Mouse (Mus musculus): ENCODE measurements at regions not wholly inside any gene's neighbourhood (a gene's known extent, or its start where the extent isn't known, plus 50 kb on each side); places are given as distances from the start of the nearest gene placed in this dataset.
"Not testable (repeated sequence)": the region's sequence is repeated elsewhere in the genome, so short reads cannot be mapped to it uniquely, and the experiment has no call there.

DNA sequence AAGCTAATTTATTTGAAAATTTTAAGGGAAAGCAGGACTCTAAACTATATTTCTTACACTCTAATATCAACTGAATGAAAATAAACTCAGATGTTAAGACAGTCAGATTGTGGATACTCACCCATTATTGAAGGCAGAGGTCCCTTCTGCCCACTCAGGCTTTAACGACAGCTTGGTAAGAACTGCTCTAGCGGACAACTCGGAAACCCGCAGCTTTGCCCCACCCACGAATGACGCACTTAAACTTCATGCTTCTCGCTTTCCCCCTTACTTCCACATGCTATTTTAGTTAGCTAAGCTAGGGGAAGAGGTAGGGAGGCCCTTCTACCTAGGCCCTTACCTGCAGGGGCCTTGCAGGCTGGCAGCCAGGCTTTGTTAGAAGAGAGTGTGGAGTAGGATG, 50.8 kb upstream of the Elmo1 start:
- H3K9ac ChIP-seq (ENCODE audit: low read length) = no peak overlapping the region
- no peak overlapping the region for H3K4me2 ChIP-seq (ENCODE audit: low read length)
- H3K9me3 ChIP-seq (ENCODE audit: control insufficient read depth, low read length) = no peaks in the 10 kb centered on the region
- H3K27ac ChIP-seq (ENCODE audit: low read depth) = no peak overlapping the region
- H3K27me3 ChIP-seq (replicated peaks; ENCODE audit: control insufficient read depth, insufficient read depth, low read length) = no peaks in the 10 kb centered on the region
- no peak for ATAC-seq (replicated peaks; ENCODE audit: low FRiP score, low TSS enrichment, low read depth)
- no peak for DNase-seq (ENCODE audit: low spot score)
- no peak overlapping the region for H3K4me3 ChIP-seq (ENCODE audit: low read depth, low read length)
- no peaks in the 10 kb centered on the region for H3K4me1 ChIP-seq (replicated peaks; ENCODE audit: control insufficient read depth, insufficient read depth, low read length)
- 86% methylated on average over 7 of the region's 7 CpGs for WGBS
- no peaks in the 10 kb centered on the region for H3K36me3 ChIP-seq (ENCODE audit: control insufficient read depth, insufficient read depth, low read length)

DNA sequence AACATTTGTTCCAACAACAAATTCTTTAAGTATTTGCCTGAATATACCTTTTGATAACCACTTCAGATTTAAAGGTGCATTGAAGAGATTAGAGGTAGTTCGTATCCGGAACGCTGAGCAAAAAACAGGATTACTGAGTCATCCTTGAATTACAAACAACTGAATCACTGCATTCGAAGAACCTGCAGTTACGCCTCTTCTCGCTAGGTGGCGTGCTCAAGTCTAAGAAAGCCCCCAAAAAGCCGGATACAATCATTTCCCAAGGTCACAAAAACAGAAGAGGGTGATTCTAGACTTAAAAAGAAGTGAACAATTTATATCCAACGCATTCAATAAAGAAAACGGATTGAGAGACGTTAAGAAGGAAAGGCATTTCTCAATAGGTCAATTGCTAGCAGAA, 51.9 kb upstream of the Elmo1 start:
- Histone ChIP-seq H3K27ac (ENCODE audit: low read depth) (no peak overlapping the region), H3K4me3 (ENCODE audit: low read depth, low read length) (no peak overlapping the region), H3K27me3 (replicated peaks; ENCODE audit: control insufficient read depth, insufficient read depth, low read length) (no peaks in the 10 kb centered on the region), H3K9ac (ENCODE audit: low read length) (no peak overlapping the region), H3K9me3 (ENCODE audit: control insufficient read depth, low read length) (no peaks in the 10 kb centered on the region), H3K4me1 (replicated peaks; ENCODE audit: control insufficient read depth, insufficient read depth, low read length) (no peaks in the 10 kb centered on the region), H3K36me3 (ENCODE audit: control insufficient read depth, insufficient read depth, low read length) (no peaks in the 10 kb centered on the region), H3K4me2 (ENCODE audit: low read length) (no peak overlapping the region)
- no peak for ATAC-seq (replicated peaks; ENCODE audit: low FRiP score, low TSS enrichment, low read depth)
- DNase-seq (ENCODE audit: low spot score) = no peak
- 38% methylated on average over 11 of the region's 11 CpGs for WGBS

DNA sequence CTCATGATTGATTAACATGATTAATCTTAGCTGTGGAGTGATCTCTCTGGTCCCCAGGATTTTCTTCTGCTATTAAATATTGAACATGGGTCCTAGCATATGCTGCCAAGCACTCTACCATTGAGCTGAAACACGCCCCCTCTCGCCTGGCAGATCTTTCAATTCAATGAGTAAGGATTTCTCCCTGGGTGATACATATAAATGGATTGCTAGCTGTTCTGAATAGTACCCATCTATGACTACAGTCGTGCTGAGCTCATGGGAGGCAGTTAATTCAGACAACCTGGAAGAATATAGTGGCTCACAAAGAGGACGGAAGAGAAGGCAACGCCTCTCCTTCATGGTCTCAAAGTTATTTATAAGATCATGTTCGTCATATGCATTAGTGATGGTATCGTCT, 53.0 kb upstream of the Elmo1 start:
- no peak overlapping the region for H3K9ac ChIP-seq (ENCODE audit: low read length)
- no peak overlapping the region for H3K4me2 ChIP-seq (ENCODE audit: low read length)
- H3K4me1 ChIP-seq (replicated peaks; ENCODE audit: control insufficient read depth, insufficient read depth, low read length) = no peaks in the 10 kb centered on the region
- no peak overlapping the region for H3K27ac ChIP-seq (ENCODE audit: low read depth)
- H3K4me3 ChIP-seq (ENCODE audit: low read depth, low read length) = no peak overlapping the region
- H3K9me3 ChIP-seq (ENCODE audit: control insufficient read depth, low read length) = no peaks in the 10 kb centered on the region
- no peaks in the 10 kb centered on the region for H3K27me3 ChIP-seq (replicated peaks; ENCODE audit: control insufficient read depth, insufficient read depth, low read length)
- WGBS = 93% methylated on average over 7 of the region's 7 CpGs
- ATAC-seq (replicated peaks; ENCODE audit: low FRiP score, low TSS enrichment, low read depth) (no peak), DNase-seq (ENCODE audit: low spot score) (no peak)
- H3K36me3 ChIP-seq (ENCODE audit: control insufficient read depth, insufficient read depth, low read length) = no peaks in the 10 kb centered on the region

DNA sequence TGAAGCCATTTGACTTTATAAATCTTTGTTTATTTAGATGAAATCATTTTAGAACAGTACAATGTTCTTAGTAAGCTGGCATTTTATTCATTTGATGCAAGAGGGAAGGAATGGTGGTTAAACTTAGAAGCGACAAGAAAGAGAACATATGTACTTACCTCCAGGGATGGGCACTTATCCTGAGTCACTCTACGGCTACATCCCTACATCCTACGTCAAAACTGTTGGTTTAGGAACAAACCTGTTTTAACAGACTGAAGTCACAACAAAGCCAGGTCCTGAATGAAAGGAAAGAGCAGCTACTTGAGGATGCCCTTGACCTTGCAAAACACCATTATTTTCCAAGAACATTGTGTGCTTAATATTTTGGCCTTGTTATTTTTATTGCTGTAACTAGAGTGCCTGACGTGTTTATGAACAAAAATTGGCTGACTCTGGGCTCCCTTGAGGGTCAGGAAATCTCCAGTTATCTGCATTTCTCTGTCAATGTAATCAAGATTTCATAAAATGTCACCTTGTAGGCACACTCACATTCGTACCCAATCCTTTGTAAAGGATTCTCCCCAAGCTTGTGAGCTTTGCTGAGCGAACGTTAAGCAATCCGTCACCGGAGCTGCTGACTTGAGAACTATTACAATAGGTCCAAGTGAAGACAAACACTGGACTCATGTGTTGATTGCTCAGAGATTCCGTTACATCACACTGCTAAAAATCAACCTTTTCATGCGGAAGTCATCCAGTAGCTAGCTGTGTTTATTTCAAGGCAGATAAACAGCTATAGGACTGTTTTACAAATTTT, 56.3 kb upstream of the Elmo1 start:
- no peak for DNase-seq (ENCODE audit: low spot score)
- Histone ChIP-seq H3K27ac (ENCODE audit: low read depth) (no peak overlapping the region), H3K4me1 (replicated peaks; ENCODE audit: control insufficient read depth, insufficient read depth, low read length) (no peaks in the 10 kb centered on the region), H3K4me2 (ENCODE audit: low read length) (no peak overlapping the region), H3K4me3 (ENCODE audit: low read depth, low read length) (no peak overlapping the region), H3K9ac (ENCODE audit: low read length) (no peak overlapping the region), H3K27me3 (replicated peaks; ENCODE audit: control insufficient read depth, insufficient read depth, low read length) (no peaks in the 10 kb centered on the region), H3K9me3 (ENCODE audit: control insufficient read depth, low read length) (no peaks in the 10 kb centered on the region), H3K36me3 (ENCODE audit: control insufficient read depth, insufficient read depth, low read length) (no peaks in the 10 kb centered on the region)
- 80% methylated on average over 11 of the region's 11 CpGs for WGBS
- ATAC-seq (replicated peaks; ENCODE audit: low FRiP score, low TSS enrichment, low read depth) = no peak

DNA sequence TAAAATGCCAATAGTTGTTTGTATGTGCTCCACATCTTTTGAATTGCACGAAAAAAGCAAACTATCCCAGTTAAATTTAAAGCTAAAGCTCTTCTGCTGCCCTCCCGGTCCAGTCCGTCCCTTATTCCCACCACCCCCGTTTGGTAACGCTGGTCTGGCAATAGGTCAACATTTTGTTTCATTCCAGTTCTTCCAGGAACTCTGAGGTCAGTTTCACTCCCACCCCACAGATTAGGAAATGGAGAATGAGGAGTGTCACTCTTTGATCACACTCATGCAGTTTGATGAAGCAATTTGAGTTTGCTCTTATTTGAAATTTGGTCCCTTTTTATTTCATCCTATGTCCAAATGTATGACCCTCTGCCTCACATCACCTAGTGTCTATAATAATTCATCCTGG, 58.7 kb upstream of the Elmo1 start:
- Histone ChIP-seq H3K4me3 (ENCODE audit: low read depth, low read length) (no peak overlapping the region), H3K27me3 (replicated peaks; ENCODE audit: control insufficient read depth, insufficient read depth, low read length) (no peaks in the 10 kb centered on the region), H3K36me3 (ENCODE audit: control insufficient read depth, insufficient read depth, low read length) (no peaks in the 10 kb centered on the region), H3K27ac (ENCODE audit: low read depth) (no peak overlapping the region), H3K9ac (ENCODE audit: low read length) (no peak overlapping the region), H3K9me3 (ENCODE audit: control insufficient read depth, low read length) (no peaks in the 10 kb centered on the region), H3K4me1 (replicated peaks; ENCODE audit: control insufficient read depth, insufficient read depth, low read length) (no peaks in the 10 kb centered on the region), H3K4me2 (ENCODE audit: low read length) (no peak overlapping the region)
- ATAC-seq (replicated peaks; ENCODE audit: low FRiP score, low TSS enrichment, low read depth) (no peak), DNase-seq (ENCODE audit: low spot score) (no peak)
- WGBS = 89% methylated on average over 5 of the region's 5 CpGs

DNA sequence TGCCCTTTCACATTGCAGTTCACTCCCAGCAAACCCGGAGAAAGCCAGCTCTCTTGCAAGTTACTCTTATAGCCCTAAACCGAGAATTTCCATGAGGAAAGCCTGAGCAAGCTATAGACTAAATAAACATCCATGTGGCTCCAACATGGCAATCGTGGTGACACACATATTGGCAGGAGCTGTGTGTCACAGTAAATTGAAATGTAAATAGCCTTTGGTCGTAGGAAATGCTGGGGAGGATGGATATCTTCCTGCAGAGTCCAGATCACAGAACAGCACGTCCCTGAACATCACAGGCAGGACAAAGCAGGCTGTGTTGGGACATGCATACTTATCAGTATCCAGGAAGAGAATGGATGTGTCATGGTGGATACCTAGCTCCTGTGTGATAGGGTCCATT, 59.3 kb upstream of the Elmo1 start:
- H3K9ac ChIP-seq (ENCODE audit: low read length) = no peak overlapping the region
- ATAC-seq (replicated peaks; ENCODE audit: low FRiP score, low TSS enrichment, low read depth) (no peak), DNase-seq (ENCODE audit: low spot score) (no peak)
- no peaks in the 10 kb centered on the region for H3K9me3 ChIP-seq (ENCODE audit: control insufficient read depth, low read length)
- 48% methylated on average over 5 of the region's 5 CpGs for WGBS
- no peak overlapping the region for H3K4me2 ChIP-seq (ENCODE audit: low read length)
- no peaks in the 10 kb centered on the region for H3K27me3 ChIP-seq (replicated peaks; ENCODE audit: control insufficient read depth, insufficient read depth, low read length)
- H3K27ac ChIP-seq (ENCODE audit: low read depth) = no peak overlapping the region
- H3K36me3 ChIP-seq (ENCODE audit: control insufficient read depth, insufficient read depth, low read length) = no peaks in the 10 kb centered on the region
- no peak overlapping the region for H3K4me3 ChIP-seq (ENCODE audit: low read depth, low read length)
- H3K4me1 ChIP-seq (replicated peaks; ENCODE audit: control insufficient read depth, insufficient read depth, low read length) = no peaks in the 10 kb centered on the region

DNA sequence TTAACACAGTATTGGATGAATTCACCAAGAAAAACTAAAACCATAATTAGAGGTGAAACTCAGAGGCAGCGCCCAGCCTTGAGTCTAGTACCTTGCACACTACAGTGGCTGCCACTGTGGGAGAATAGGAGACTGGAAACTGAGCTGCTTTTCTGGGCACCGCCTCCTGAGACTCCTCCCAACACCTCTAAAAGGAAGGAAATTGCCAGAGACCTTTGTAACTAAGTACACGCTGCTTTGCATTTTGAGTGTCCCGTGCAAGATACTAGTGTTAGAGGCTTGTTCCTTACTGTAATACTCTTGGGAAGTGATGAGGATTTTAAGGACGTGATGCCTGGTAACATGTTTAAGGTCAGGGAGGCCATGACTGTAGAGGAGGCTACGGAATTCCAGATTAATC, 63.8 kb upstream of the Elmo1 start:
- Histone ChIP-seq H3K9ac (ENCODE audit: low read length) (no peak overlapping the region), H3K36me3 (ENCODE audit: control insufficient read depth, insufficient read depth, low read length) (no peaks in the 10 kb centered on the region), H3K4me1 (replicated peaks; ENCODE audit: control insufficient read depth, insufficient read depth, low read length) (no peaks in the 10 kb centered on the region), H3K9me3 (ENCODE audit: control insufficient read depth, low read length) (no peaks in the 10 kb centered on the region), H3K4me2 (ENCODE audit: low read length) (no peak overlapping the region), H3K4me3 (ENCODE audit: low read depth, low read length) (no peak overlapping the region), H3K27me3 (replicated peaks; ENCODE audit: control insufficient read depth, insufficient read depth, low read length) (no peaks in the 10 kb centered on the region), H3K27ac (ENCODE audit: low read depth) (no peak overlapping the region)
- WGBS = 77% methylated on average over 6 of the region's 6 CpGs
- ATAC-seq (replicated peaks; ENCODE audit: low FRiP score, low TSS enrichment, low read depth) (no peak), DNase-seq (ENCODE audit: low spot score) (no peak)

DNA sequence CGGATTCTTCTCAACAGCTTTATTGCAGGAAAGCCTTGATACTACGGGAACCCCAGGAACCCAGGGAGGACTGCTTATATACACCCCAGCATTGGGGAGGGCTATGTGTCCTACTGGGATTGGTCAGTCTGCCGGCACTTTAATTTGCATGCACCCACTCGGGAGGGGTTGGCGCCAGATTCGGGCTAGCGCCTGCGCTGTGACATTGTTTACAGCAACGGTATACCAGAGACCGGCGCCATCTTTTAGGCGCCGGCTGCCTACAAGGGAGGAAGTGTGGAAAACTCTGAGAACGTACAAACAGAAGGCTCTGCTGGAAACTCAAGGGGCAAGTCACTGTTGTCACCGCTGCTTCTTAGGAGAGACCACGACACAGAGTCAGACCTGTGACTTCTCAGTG, 73.9 kb upstream of the Elmo1 start:
- 89% methylated on average over 16 of the region's 16 CpGs for WGBS
- not testable (repeated sequence) for H3K4me1 ChIP-seq (replicated peaks; ENCODE audit: control insufficient read depth, insufficient read depth, low read length); H3K9me3 ChIP-seq (ENCODE audit: control insufficient read depth, low read length); H3K36me3 ChIP-seq (ENCODE audit: control insufficient read depth, insufficient read depth, low read length); H3K9ac ChIP-seq (ENCODE audit: low read length); ATAC-seq (replicated peaks; ENCODE audit: low FRiP score, low TSS enrichment, low read depth); DNase-seq (ENCODE audit: low spot score); H3K27ac ChIP-seq (ENCODE audit: low read depth); H3K27me3 ChIP-seq (replicated peaks; ENCODE audit: control insufficient read depth, insufficient read depth, low read length); H3K4me3 ChIP-seq (ENCODE audit: low read depth, low read length); H3K4me2 ChIP-seq (ENCODE audit: low read length)

DNA sequence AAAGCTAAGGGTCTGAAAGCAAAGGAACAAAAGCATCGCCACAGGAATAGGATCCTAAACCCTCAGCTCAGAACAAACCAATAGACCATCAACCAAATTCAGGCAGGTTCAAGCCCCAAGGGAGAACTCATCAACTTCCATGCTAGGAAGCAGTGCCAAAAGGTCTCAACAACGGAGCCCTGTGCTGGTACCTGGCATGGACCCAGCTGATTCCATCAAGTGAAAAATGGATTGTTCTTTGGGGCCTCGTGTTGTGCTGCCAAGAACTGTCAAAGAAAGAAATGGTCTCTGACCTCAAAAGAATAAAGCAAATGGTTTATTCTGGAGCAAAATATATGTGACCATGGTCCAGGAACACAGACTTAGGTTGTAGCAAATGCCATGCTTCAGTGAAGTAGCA, 77.8 kb upstream of the Elmo1 start:
- Histone ChIP-seq H3K27me3 (replicated peaks; ENCODE audit: control insufficient read depth, insufficient read depth, low read length) (no peaks in the 10 kb centered on the region), H3K9ac (ENCODE audit: low read length) (no peak overlapping the region), H3K4me1 (replicated peaks; ENCODE audit: control insufficient read depth, insufficient read depth, low read length) (no peaks in the 10 kb centered on the region), H3K4me2 (ENCODE audit: low read length) (no peak overlapping the region), H3K4me3 (ENCODE audit: low read depth, low read length) (no peak overlapping the region), H3K36me3 (ENCODE audit: control insufficient read depth, insufficient read depth, low read length) (no peaks in the 10 kb centered on the region), H3K9me3 (ENCODE audit: control insufficient read depth, low read length) (no peaks in the 10 kb centered on the region), H3K27ac (ENCODE audit: low read depth) (no peak overlapping the region)
- DNase-seq (ENCODE audit: low spot score) = no peak
- 51% methylated on average over 3 of the region's 3 CpGs for WGBS
- ATAC-seq (replicated peaks; ENCODE audit: low FRiP score, low TSS enrichment, low read depth) = no peak
